Mouse (Mus musculus) granulocyte monocyte progenitor cell, adult 5-6 weeks (primary cell): ENCODE results near the gene Hoxd8. TPM values are rescaled to one million over a fixed set of nuclear protein-coding genes. Genes with fewer than 3 reads are reported as not detected.

ENCODE experiments used
- ATAC-seq: replicated peaks from 2 replicates; pipeline ENCODE4 v1.8.0; 2016; ENCODE audit warnings: mild to moderate bottlenecking, moderate TSS enrichment, inconsistent platforms; ENCODE audit not compliant: poor library complexity, severe bottlenecking
- total RNA-seq, 2 experiments: library from RNA; stranded (forward) in 1 of 2; stranded (reverse) in 1 of 2; fragments of 200-712, 200-1000 nt in 1 of 2; fragments of >200 nt in 1 of 2; fragmentation: Nextera tagmentation in 1 of 2; gene quantifications; 2 replicates each; pipeline ENCODE4 v1.2.3; 2014 to 2017

The Hoxd8 gene
- not detected in 2 replicates for total RNA-seq (2014; fragmentation: Nextera tagmentation)
- total RNA-seq (2017): not detected in 2 replicates

DNA sequence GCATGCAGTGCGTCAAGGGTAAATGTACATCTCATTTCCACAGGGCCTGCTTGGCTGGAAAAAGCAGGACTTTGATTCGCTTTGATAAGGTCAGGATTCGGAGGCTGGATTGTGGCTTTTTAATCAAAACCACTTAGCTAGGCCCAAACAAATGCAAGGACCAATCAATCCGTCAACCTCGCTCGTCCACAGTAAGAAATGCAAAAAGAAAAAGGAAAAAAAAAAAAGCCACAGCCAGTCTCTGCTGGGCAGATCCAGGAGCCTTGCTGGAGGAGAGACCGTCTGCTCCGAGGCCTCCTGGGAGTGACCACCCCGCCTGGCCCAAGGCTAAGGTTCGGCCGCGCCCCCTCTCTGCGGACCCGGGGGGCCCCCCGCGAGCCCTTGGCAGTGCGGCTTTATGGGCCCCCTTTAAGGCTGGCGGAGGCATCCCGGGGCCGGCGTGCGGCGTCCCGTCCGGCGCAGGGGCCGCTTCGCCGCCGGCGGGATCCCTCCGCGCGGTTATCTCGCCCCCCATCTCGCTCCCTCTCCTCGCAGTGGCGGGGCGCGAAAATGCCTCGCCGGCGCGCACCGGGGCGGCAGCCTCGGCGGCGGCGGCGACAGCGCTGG, at the start of gene Hoxd8:
Gene Hoxd8 (plus strand): TSS at position 223 of the 606 bp plus-strand sequence.
- no peak for ATAC-seq

DNA sequence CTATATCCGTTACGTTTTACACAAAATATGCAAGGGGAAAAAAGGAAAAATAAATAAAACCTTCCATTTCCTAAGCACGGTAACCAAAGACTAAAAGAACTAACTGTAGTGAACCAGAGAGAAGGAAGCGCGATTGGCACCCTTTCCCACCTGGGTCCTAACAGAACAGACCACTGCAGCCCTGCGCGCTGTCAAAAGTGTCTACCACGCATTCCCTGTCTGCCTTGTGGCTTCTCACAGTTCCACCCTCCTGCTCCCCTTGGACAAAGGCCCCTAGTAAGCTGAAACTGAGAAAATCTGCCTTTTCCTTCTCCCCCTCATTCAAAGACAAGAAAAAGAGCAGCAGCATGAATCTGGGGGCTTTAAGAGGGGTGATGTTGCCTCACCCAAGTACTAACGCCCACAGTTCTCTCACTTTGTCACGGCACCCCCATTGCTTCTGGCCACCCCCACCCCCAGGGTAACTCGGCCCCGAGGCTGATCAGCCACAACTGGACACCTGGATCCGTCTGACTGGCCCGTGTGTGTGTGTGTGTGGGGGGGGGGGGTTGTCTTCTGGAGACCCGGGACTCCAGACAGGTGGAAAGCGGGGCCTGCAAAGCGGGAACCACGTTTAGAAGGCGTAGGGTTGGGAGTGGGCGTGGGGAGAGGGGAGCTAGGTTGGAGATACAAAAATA, 49.5 kb upstream of the Hoxd8 start:
- no peak for ATAC-seq

DNA sequence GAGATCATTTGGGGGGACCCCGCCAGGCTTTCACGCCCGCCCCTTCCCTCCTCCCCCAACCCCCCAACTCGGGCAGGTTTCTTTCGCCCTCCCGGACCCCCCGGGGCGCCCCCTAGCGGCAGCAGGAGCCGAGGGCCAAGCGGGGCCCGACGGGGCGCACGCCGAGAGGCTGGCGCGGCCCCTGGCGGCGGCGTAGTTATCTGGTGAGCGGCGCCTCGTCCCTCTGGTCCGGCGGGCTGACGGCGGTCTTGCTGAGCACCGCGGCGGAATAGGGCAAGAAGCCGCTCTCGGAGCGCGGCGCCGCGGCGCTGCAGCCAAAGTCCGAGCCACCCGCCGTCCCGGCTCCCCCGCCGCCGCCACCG, 49.0 kb upstream of the Hoxd8 start:
- ATAC-seq: 0 out of 2 replicates have a peak, but pooled peaks have one; percentile 27

GRCm38 (mm10) chr2:74655821-74656631, 48.4 kb upstream of the Hoxd8 start:
- peak; percentile 87 for ATAC-seq

- ATAC-seq: no peak
Measured at GRCm38 (mm10) chr2:74656632-74657021, 47.8 kb upstream of the Hoxd8 start.

GRCm38 (mm10) chr2:74657251-74658023, 47.0 kb upstream of the Hoxd8 start:
- no peak for ATAC-seq

- ATAC-seq: no peak
Measured at GRCm38 (mm10) chr2:74658024-74658666, 46.3 kb upstream of the Hoxd8 start.

DNA sequence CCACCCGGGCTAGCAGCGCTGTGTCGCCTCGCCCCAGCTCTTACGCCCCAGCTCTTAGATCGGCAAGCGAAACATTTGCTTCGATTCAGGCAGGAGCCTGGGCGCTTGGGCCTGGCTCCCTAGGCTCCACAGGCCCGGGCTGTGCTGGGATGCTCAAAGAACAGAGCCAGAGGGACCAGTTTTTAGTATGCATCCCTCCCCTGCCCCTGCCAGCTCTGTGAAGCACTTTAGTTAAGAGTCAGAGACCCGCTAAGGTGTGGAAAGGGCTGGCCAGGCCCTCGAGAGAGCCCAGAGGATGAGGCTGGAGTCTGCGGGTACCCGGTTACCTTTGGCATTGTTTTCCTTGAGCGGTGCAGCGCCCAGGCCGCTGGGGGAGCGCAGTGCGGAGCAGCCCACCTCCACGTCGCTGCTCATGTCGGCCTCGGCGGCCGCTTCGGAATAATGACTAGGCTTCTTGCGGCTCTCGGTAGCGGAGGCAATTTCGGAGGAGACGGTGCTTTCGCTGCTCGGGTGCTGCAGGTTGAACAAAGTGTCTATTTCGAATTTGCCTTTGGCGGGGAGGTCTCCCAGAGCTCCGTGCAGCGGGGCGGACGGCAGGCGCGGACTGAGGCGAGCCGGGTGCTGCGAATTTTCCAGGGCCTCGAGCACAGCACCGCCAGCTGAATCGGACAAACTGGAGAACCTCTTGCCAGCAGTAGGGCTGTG, 45.6 kb upstream of the Hoxd8 start:
- ATAC-seq: no peak

- ATAC-seq: no peak
Measured at GRCm38 (mm10) chr2:74659507-74660005, 44.9 kb upstream of the Hoxd8 start, which contains the start of gene Evx2. Gene Evx2, minus strand, starts transcription at chr2:74659557.

DNA sequence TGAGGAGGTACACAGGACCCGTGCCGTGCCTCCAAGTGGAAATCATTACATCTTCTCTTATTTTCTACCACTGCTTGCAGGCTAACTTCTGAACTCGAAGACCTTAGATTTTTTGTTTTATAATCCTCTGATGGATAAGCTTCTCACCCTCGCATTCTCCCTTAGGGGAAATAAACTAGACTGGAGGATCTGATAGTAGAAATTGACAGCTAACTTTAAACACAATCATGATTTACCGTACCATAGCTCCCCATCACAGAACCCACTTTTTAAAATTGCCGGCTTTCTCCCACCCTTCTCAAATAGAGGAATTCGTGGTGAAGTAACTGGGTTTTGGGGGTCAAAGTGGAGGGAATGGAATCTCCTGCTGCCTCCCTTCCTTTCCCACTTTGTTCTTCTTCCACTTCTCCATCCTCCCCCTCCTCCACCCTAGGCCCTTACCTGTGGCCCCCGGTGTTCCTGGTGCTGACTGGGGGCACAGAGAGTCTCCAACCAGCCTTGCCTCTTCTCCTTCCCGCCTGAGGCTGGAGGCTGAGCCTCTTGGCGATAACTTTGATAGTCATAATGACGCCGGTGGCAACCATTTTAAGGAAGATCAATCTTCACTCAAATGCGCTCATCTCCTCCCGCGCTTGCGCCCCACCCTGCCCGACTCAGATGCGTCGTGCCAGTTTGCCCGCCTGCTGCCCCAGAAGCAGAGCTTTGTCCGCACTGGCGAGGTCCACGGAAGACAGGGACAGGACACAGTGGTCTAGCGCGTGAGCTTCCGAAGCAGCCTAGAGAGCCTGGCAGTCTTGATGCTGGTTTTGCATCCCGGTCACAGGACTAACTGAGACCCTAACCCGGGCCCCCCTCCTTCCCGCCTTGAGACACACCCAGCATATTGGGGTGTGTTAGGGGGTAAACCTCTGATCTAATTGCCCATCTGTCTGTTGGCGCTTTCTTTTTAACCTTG, 43.7 kb upstream of the Hoxd8 start:
- ATAC-seq: no peak

DNA sequence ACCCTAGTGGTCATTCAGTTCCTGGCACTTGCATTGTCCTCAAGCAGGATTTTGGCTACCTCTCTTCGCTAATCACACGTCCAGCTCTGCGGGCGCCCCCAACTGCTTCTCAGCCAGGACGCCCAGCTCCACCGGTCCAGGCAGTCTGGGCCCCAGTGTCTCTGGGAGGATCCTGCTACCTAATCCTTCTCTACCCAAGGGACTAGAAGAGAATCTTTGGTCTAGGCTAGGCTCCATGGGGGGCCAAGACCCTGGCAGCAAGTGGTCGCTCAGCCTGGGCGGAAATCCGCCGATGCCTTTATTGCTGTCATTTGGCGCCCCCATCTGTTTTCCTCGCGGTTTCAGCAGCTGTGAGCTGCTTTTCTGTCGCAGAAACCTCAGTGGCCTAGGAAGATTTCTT, 42.7 kb upstream of the Hoxd8 start:
- peak; percentile 30; the same call in 1 of the 2 replicates for ATAC-seq

- ATAC-seq: peak; percentile 43; the same call in 1 of the 2 replicates
Measured at GRCm38 (mm10) chr2:74663291-74663925, 41.0 kb upstream of the Hoxd8 start.

- no peak for ATAC-seq
Measured at GRCm38 (mm10) chr2:74666411-74666810, 38.0 kb upstream of the Hoxd8 start.

GRCm38 (mm10) chr2:74667191-74667841, 37.1 kb upstream of the Hoxd8 start:
- ATAC-seq: no peak

GRCm38 (mm10) chr2:74667842-74668357, 36.5 kb upstream of the Hoxd8 start, which contains the start of gene Hoxd13:
Gene Hoxd13, plus strand, starts transcription at chr2:74668310.
- ATAC-seq: 0 out of 2 replicates have a peak, but pooled peaks have one; percentile 18

DNA sequence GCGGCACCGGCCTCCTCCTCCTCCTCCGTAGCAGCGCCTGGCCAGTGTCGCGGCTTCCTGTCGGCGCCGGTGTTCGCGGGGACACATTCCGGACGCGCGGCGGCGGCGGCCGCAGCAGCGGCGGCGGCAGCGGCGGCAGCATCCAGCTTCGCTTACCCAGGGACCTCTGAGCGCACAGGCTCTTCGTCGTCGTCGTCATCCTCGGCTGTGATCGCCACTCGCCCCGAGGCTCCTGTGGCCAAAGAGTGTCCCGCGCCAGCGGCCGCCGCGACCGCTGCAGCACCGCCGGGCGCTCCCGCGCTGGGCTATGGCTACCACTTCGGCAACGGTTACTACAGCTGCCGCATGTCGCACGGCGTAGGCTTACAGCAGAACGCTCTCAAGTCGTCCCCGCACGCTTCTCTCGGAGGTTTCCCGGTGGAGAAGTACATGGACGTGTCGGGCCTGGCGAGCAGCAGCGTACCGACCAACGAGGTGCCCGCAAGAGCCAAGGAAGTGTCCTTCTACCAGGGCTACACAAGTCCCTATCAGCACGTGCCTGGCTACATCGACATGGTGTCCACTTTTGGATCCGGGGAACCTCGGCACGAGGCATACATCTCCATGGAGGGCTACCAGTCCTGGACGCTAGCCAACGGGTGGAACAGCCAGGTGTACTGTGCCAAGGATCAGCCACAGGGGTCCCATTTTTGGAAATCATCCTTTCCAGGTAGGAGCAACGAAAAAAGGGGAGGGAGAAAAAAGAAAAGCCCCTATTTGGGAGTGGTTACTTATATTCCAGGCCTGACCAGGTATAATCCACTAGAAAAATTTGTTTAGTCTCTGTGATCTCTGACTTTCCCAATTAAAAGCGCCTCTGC, 35.8 kb upstream of the Hoxd8 start:
- no peak for ATAC-seq
